Mouse (Mus musculus): ENCODE data around the gene Triobp. TPM values are rescaled to one million over a fixed set of nuclear protein-coding genes. Genes with fewer than 3 reads are reported as not detected.
A peak's percentile ranks its signal among the peaks of the same experiment; 100 is the strongest.

Triobp gene
- polyA plus RNA-seq, 1 experiment from 2014 or later, result 46.5 TPM

- no peaks in the 10 kb centered on the region for H3K36me3 ChIP-seq (ENCODE audit: control insufficient read depth, insufficient read depth, low read length)
- no peak overlapping the region for H3K4me2 ChIP-seq (ENCODE audit: low read length)
- H3K27ac ChIP-seq (replicated peaks; ENCODE audit: low read depth, low read length), result no peak overlapping the region
- H3K4me3 ChIP-seq (replicated peaks; ENCODE audit: low read depth, low read length), result no peak overlapping the region
- DNase-seq (no peak), ATAC-seq (ENCODE audit: low FRiP score, low TSS enrichment) (no peak)
- WGBS, result 93% methylated on average over 6 of the region's 6 CpGs
- peaks cover 4% of the 10 kb centered on the region; the same call in 1 of the 2 replicates for H3K27me3 ChIP-seq (ENCODE audit: control insufficient read depth, insufficient read depth, low read length)
- no peak overlapping the region for H3K9ac ChIP-seq (replicated peaks; ENCODE audit: low read length)
- H3K9me3 ChIP-seq (ENCODE audit: control insufficient read depth, low read length), result no peaks in the 10 kb centered on the region
- peaks cover 13% of the 10 kb centered on the region for H3K4me1 ChIP-seq (ENCODE audit: control insufficient read depth, insufficient read depth, low read length)
Measured at GRCm38 (mm10) chr15:78930192-78930706, 17.3 kb upstream of the Triobp start.

- 91% methylated on average over 7 of the region's 7 CpGs for WGBS
- no peaks in the 10 kb centered on the region for H3K9me3 ChIP-seq (ENCODE audit: control insufficient read depth, low read length)
- no peak for DNase-seq
Measured at GRCm38 (mm10) chr15:78930801-78931426, 16.6 kb upstream of the Triobp start.

GRCm38 (mm10) chr15:78931577-78931976 is 15.9 kb upstream of the Triobp start:
- H3K9ac ChIP-seq (replicated peaks; ENCODE audit: low read length), result no peak overlapping the region
- 23% methylated on average over 3 of the region's 3 CpGs for WGBS
- H3K27ac ChIP-seq (replicated peaks; ENCODE audit: low read depth, low read length), result no peak overlapping the region
- ATAC-seq (ENCODE audit: low FRiP score, low TSS enrichment) (no peak), DNase-seq (no peak)
- no peak overlapping the region for H3K4me3 ChIP-seq (replicated peaks; ENCODE audit: low read depth, low read length)
- H3K9me3 ChIP-seq (ENCODE audit: control insufficient read depth, low read length), result no peaks in the 10 kb centered on the region
- peaks cover 4% of the 10 kb centered on the region; the same call in 1 of the 2 replicates for H3K27me3 ChIP-seq (ENCODE audit: control insufficient read depth, insufficient read depth, low read length)
- H3K36me3 ChIP-seq (ENCODE audit: control insufficient read depth, insufficient read depth, low read length), result no peaks in the 10 kb centered on the region
- peaks cover 15% of the 10 kb centered on the region for H3K4me1 ChIP-seq (ENCODE audit: control insufficient read depth, insufficient read depth, low read length)
- H3K4me2 ChIP-seq (ENCODE audit: low read length), result no peak overlapping the region

More at GRCm38 (mm10) chr15:78930801-78931426, 16.6 kb upstream of the Triobp start:
- Histone ChIP-seq H3K4me3 (replicated peaks; ENCODE audit: low read depth, low read length) (no peak overlapping the region), H3K4me2 (ENCODE audit: low read length) (no peak overlapping the region), H3K9ac (replicated peaks; ENCODE audit: low read length) (no peak overlapping the region), H3K27ac (replicated peaks; ENCODE audit: low read depth, low read length) (no peak overlapping the region), H3K4me1 (ENCODE audit: control insufficient read depth, insufficient read depth, low read length) (peaks cover 16% of the 10 kb centered on the region), H3K36me3 (ENCODE audit: control insufficient read depth, insufficient read depth, low read length) (no peaks in the 10 kb centered on the region), H3K27me3 (ENCODE audit: control insufficient read depth, insufficient read depth, low read length) (peaks cover 4% of the 10 kb centered on the region; the same call in 1 of the 2 replicates)
- no peak for ATAC-seq (ENCODE audit: low FRiP score, low TSS enrichment)

- ATAC-seq (ENCODE audit: low FRiP score, low TSS enrichment) (peak; percentile 91), DNase-seq (peak; percentile 96)
- H3K27me3 ChIP-seq (ENCODE audit: control insufficient read depth, insufficient read depth, low read length), result no peaks in the 10 kb centered on the region
- peak within 1 kb of the TSS; percentile 66 for H3K4me3 ChIP-seq (replicated peaks; ENCODE audit: low read depth, low read length)
- peak within 1 kb of the TSS; percentile 68 for H3K4me2 ChIP-seq (ENCODE audit: low read length)
- peak within 1 kb of the TSS; percentile 75 for H3K27ac ChIP-seq (replicated peaks; ENCODE audit: low read depth, low read length)
- H3K4me1 ChIP-seq (ENCODE audit: control insufficient read depth, insufficient read depth, low read length), result peaks cover 11% of the 10 kb centered on the region
- H3K36me3 ChIP-seq (ENCODE audit: control insufficient read depth, insufficient read depth, low read length), result peaks cover 31% of the 10 kb centered on the region
- under 1% methylated on average over 42 of the region's 42 CpGs for WGBS
- H3K9ac ChIP-seq (replicated peaks; ENCODE audit: low read length), result peak within 1 kb of the TSS; percentile 80
- no peaks in the 10 kb centered on the region for H3K9me3 ChIP-seq (ENCODE audit: control insufficient read depth, low read length)
Measured at GRCm38 (mm10) chr15:78934784-78935320, 12.7 kb upstream of the Triobp start, which contains the start of gene Nol12. Gene Nol12, plus strand, starts transcription at chr15:78934933.

- Histone ChIP-seq H3K9ac (replicated peaks; ENCODE audit: low read length) (no peak overlapping the region), H3K36me3 (ENCODE audit: control insufficient read depth, insufficient read depth, low read length) (peaks cover 47% of the 10 kb centered on the region), H3K4me2 (ENCODE audit: low read length) (no peak overlapping the region), H3K27ac (replicated peaks; ENCODE audit: low read depth, low read length) (no peak overlapping the region), H3K27me3 (ENCODE audit: control insufficient read depth, insufficient read depth, low read length) (no peaks in the 10 kb centered on the region), H3K9me3 (ENCODE audit: control insufficient read depth, low read length) (no peaks in the 10 kb centered on the region), H3K4me1 (ENCODE audit: control insufficient read depth, insufficient read depth, low read length) (peaks cover 11% of the 10 kb centered on the region), H3K4me3 (replicated peaks; ENCODE audit: low read depth, low read length) (no peak overlapping the region)
- no peak for DNase-seq
- ATAC-seq (ENCODE audit: low FRiP score, low TSS enrichment), result no peak
- 95% methylated on average over 12 of the region's 12 CpGs for WGBS
Measured at GRCm38 (mm10) chr15:78936403-78936802, 11.1 kb upstream of the Triobp start.

GRCm38 (mm10) chr15:78937311-78937710 is 10.2 kb upstream of the Triobp start:
- no peak for DNase-seq
- Histone ChIP-seq H3K9ac (replicated peaks; ENCODE audit: low read length) (no peak overlapping the region), H3K9me3 (ENCODE audit: control insufficient read depth, low read length) (no peaks in the 10 kb centered on the region), H3K4me3 (replicated peaks; ENCODE audit: low read depth, low read length) (no peak overlapping the region), H3K4me1 (ENCODE audit: control insufficient read depth, insufficient read depth, low read length) (peaks cover 11% of the 10 kb centered on the region), H3K27me3 (ENCODE audit: control insufficient read depth, insufficient read depth, low read length) (no peaks in the 10 kb centered on the region), H3K4me2 (ENCODE audit: low read length) (no peak overlapping the region), H3K27ac (replicated peaks; ENCODE audit: low read depth, low read length) (no peak overlapping the region), H3K36me3 (ENCODE audit: control insufficient read depth, insufficient read depth, low read length) (peaks cover 51% of the 10 kb centered on the region)
- no peak for ATAC-seq (ENCODE audit: low FRiP score, low TSS enrichment)
- WGBS, result 79% methylated on average over 10 of the region's 10 CpGs

GRCm38 (mm10) chr15:78937963-78938362 is 9.6 kb upstream of the Triobp start:
- ATAC-seq (ENCODE audit: low FRiP score, low TSS enrichment) (no peak), DNase-seq (no peak)
- H3K9ac ChIP-seq (replicated peaks; ENCODE audit: low read length), result no peak overlapping the region
- H3K9me3 ChIP-seq (ENCODE audit: control insufficient read depth, low read length), result no peaks in the 10 kb centered on the region
- WGBS, result 77% methylated on average over 2 of the region's 2 CpGs
- H3K4me3 ChIP-seq (replicated peaks; ENCODE audit: low read depth, low read length), result no peak overlapping the region
- peaks cover 51% of the 10 kb centered on the region for H3K36me3 ChIP-seq (ENCODE audit: control insufficient read depth, insufficient read depth, low read length)
- H3K27ac ChIP-seq (replicated peaks; ENCODE audit: low read depth, low read length), result no peak overlapping the region
- no peak overlapping the region for H3K4me2 ChIP-seq (ENCODE audit: low read length)
- H3K27me3 ChIP-seq (ENCODE audit: control insufficient read depth, insufficient read depth, low read length), result no peaks in the 10 kb centered on the region
- H3K4me1 ChIP-seq (ENCODE audit: control insufficient read depth, insufficient read depth, low read length), result peaks cover 14% of the 10 kb centered on the region

GRCm38 (mm10) chr15:78940325-78940724 is 7.2 kb upstream of the Triobp start:
- DNase-seq (no peak), ATAC-seq (ENCODE audit: low FRiP score, low TSS enrichment) (no peak)
- H3K36me3 ChIP-seq (ENCODE audit: control insufficient read depth, insufficient read depth, low read length), result peaks cover 51% of the 10 kb centered on the region
- H3K27me3 ChIP-seq (ENCODE audit: control insufficient read depth, insufficient read depth, low read length), result no peaks in the 10 kb centered on the region
- H3K9ac ChIP-seq (replicated peaks; ENCODE audit: low read length), result no peak overlapping the region
- H3K27ac ChIP-seq (replicated peaks; ENCODE audit: low read depth, low read length), result no peak overlapping the region
- H3K4me3 ChIP-seq (replicated peaks; ENCODE audit: low read depth, low read length), result no peak overlapping the region
- H3K4me1 ChIP-seq (ENCODE audit: control insufficient read depth, insufficient read depth, low read length), result peaks cover 14% of the 10 kb centered on the region
- H3K9me3 ChIP-seq (ENCODE audit: control insufficient read depth, low read length), result no peaks in the 10 kb centered on the region
- no peak overlapping the region for H3K4me2 ChIP-seq (ENCODE audit: low read length)
- WGBS, result 93% methylated on average over 13 of the region's 13 CpGs

All from midbrain, embryonic 14.5 days (tissue).